Mouse (Mus musculus): ENCODE data around the gene Il23a.
"Not testable (repeated sequence)": the region's sequence is repeated elsewhere in the genome, so short reads cannot be mapped to it uniquely, and the experiment has no call there.

Gene Il23a

DNA sequence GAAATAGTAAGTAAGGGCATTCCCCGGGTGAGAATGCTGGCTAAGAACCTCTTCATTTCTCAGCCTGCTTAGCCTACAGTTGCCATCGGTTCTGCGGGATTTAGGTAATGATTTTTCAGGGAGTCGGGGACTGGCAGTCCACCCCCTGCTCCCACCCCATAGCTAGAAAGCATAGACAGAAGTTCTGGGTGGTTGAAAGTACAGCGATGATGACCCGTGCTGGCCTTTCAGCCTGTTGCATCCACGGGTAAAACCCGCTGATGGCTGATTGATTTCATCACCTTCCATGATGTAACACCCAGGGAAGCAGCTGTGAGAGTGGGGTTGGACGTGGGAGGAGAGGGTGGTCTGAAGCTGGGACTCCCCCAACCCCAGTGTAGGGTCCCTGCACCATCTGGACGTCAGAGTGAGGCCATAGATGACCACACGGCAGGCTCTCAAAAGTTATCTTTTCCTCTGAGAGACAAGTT, at the start of gene Il23a:
TSS of gene Il23a (minus strand) at position 51 of the 470 bp plus-strand sequence.
- DNase-seq (ENCODE audit: low spot score in 2 of 2): no peak

DNA sequence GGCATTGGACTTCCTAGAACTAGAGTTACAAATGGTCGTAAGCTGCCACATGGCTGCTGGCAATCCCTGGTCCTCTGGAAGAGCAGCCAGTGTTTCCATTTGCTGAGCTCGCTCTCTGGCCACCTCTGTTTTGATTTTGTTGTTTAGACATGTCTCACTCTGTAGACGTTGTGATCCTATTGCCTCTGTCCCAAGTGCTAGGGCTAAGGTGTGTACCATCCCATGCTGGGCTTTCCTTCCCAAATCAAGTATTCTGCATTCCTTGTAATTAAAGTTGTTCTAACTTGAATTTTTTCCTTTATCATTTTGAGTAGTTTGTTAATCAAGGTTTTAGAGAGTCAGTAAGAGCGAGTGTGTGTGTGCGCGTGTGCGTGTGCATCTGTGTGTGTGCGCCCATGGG, 49.0 kb upstream of the Il23a start:
- DNase-seq (ENCODE audit: low spot score in 2 of 2): no peak

DNA sequence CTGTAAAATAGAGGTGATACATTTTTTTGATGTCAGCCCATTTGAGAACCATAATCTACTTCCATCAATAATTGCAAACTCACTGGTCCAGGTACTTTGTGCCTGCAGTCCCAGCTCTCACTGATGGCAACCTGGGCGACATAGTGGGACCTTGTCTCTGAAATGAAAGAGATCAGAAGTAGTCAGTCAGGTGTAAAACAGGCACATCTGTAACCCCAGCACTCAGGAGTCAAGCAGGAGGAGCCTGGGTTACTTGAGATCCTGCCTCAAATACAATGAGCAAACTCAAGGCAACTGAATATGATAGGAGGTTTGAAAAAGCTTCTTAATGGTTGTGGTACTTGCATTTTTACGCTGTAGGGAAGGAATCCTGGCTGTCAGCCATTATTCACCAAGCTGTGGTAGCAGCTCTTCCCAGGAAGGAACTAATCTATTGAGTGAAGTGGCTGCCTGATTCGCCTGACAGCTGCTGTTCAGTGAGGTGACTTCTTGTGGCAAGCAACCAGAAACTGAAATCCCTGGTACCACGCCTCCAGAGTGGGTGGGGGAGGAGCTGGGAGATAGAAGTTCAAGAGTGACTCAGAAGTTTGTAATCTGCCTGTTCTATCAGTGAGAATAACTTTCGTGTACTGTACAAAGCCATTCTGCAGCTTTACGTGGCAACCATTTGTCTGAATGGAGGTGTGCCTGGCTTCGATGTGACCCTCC, 46.2 kb upstream of the Il23a start:
- DNase-seq (ENCODE audit: low spot score in 2 of 2): peak; percentile 76 to 77

DNA sequence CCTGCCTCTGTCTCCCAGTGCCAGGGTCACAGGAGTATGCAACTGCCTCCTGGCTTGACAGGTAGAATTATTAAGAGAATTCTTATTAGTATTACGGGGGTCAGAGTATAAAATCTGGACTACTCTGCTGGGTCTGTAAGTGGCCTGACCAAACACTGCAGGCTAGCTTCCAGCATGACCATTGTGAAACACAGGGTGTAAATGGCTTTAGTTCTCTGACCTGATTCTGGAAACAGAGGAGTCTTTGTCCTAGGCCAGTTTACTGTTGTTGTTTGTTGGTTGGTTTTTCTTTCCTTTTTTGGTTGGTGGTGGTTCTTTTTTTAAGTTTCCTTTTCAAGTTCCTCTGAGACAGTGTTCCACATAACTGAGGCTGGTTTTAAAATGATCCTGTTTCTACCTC, 44.9 kb upstream of the Il23a start:
- no peak for DNase-seq (ENCODE audit: low spot score in 2 of 2)

DNA sequence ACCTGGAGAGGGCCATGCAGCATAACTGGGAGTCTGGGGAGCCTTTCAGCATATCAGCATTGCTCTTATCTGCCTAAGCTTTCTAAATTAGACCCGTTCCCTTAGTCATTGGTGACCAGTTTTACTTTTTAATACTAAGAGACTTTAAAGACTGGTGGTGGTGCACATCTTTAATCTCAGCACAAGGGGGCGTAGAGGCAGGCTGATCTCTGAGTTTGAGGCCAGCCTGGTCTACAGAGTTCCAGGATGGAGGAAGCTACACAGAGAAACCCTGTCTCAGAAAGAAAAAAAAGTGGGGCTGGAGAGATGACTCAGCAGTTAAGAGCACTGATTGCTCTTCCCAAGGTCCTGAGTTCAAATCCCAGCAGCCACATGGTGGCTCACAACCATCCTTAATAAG, 41.7 kb upstream of the Il23a start:
- DNase-seq (ENCODE audit: low spot score in 2 of 2): no peak

DNA sequence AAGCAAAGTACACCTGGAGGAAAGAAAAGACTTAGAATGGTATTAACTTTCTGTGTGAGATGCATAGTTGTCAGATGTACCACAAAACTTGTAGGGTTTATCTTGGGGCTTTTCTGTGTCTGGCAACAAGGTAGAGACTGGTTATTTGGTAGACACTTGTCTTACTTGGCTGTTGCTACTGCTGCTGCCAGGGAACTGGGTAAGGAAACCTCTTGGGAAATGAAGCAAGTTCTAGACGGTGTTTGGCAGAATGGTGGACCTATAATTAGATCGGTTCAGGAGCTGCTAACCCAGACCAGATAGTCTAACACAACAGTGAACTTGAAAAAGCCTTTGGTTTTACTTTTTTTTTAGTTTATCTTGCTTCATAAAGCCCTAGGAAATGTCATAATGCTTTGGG, 40.4 kb upstream of the Il23a start:
- DNase-seq (ENCODE audit: low spot score in 2 of 2): no peak

DNA sequence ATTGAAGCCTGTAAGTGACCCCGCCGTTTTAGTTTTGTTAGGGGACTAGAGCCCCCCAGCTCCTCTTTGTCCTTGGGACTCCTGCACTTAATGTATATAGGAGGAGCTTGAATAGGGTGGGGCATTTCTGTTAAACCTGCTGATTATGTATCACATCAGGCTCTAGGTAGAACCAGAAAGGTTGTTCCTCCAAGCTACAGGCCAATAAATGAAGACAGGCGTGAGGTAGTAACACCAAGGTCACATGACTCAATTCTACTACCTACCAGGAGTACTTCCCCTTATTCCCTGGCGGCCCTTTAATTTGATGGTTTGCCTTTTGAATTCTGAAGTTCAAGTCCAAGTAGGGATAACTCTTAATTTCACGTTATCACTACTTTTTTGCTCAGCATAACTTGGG, 39.9 kb upstream of the Il23a start:
- DNase-seq (ENCODE audit: low spot score in 2 of 2): peak; percentile 40 to 46

DNA sequence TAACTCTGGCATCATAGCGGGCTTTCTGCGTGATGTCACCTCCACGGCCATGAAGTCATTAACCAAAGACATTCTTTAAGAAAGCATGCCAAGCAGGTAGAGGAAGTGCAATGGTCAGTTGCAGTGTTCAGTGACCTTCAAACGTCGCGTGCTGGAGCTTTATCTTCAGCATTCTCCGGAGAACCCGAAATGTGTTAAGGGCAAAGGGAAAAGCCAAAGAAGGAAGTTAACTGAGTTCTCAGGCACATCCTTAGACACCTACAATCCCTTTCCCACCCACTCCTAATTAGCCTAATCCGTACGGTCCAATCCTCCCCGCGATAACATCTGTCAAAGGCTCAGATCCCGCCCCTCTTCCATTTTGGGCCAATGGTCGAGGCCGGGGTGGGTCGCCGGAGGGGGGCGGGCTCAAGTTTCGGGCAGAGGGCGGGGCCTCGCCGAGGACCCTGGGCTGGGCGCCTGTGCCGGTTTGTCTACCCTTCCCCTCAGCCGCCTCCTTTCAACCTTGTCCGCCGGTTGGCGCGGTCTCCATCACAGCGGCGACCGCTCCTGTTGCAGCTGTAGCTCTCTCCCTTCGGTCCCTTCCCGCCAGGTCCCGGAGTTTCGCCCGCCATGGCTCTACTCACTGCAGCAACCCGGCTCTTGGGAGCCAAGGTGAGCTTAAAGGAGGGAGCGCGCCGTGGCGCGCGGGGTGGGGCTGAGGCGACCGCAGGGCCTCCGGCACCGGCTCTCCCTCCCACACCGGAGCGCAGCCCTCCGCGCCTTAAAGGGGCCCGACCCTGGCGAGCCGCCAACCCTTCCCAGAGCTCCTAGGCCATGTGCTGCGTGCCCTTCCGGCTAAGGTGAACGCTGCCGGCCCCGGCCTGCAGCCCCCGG, 39.0 kb upstream of the Il23a start, which contains the start of gene Cs:
TSS of gene Cs (plus strand) at position 429 of the 876 bp plus-strand sequence.
- peak; percentile 96 to 97 for DNase-seq (ENCODE audit: low spot score in 2 of 2)

DNA sequence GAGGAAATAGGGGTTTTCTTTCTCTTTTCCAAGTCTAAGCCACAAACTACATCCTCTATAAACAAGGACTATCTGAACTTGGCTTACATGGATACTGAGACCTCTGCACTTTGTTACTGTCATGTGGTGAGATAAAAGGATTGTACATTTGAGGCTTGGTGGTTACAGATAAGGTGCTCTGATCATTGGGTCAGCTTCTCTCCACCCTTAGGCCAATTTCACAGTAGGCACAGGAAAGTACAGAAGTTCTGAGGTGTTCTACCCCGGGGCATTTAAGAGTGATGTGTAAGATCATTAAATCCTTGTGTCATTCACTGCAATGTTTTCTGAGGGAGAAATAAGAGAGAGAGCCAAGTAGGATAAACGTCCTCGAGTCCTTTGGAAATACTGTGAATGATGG, 38.0 kb upstream of the Il23a start:
- no peak for DNase-seq (ENCODE audit: low spot score in 2 of 2)

DNA sequence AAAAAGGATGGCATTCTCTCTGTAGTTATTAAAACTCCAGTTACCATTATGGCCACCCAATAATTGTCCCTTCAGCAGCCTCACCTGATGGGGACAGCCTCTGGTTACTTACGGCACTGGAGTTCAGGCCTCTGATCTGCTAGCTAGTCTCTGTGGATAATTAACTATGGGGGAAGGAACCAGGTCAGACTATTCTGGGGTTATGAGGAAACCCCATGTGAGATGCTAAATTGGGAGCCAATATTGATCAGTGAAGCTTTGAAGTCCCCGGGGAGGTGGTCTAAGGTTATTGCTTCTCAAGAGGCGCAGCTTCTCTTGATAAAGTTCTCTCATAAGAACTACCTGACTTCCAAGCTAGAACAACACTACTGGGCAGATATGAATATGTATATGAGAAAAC, 37.6 kb upstream of the Il23a start:
- DNase-seq (ENCODE audit: low spot score in 2 of 2): no peak

DNA sequence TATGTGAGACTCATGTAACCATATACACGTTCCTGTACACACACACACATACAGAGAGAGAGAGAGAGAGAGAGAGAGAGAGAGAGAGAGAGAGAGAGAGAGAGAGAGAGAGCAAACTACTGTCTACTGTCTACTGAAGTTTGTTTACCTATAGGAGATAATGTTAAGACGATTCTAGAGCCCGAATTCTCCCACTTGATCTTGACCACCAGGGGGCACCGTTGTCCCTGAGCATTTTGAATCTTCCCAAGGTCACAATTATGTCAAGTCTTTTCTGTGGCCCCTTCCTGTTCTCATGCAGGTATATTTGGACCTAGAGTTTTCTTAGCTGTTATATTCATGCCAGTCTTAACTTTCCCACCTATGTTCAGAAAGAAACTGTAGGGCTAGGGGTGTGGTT, 37.0 kb upstream of the Il23a start:
- peak; percentile 74 to 85 for DNase-seq (ENCODE audit: low spot score in 2 of 2)

DNA sequence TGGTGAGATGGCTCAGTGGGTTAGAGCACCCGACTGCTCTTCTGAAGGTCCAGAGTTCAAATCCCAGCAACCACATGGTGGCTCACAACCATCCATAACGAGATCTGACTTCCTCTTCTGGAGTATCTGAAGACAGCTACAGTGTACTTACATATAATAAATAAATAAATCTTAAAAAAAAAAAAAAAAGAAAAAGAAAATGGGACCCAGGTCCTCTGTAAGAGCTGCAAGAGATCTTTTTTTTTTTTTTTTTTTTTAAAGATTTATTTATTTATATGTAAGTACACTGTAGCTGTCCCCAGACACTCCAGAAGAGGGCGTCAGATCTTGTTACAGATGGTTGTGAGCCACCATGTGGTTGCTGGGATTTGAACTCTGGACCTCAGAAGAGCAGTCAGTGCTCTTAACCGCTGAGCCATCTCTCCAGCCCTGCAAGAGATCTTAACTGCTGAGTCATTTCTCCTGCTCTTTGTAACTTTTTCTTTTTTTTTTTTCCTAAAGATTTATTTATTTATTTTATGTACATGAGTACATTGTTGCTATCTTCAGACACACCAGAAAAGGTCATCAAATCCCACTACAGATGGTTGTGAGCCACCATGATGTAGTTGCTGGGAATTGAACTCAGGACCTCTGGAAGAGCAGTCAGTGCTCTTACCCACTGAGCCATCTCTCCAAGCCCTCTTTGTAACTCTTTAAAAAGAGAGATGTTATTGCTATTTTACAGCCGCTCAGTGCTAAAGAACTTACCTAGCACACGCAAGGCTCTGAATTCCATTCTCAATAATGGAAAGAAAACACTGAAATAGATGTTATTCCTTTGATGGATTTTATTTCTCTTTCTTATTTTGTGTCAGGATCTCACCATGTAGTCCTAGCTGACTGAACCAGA, 34.1 kb upstream of the Il23a start:
- DNase-seq (ENCODE audit: low spot score in 2 of 2): not testable (repeated sequence)

DNA sequence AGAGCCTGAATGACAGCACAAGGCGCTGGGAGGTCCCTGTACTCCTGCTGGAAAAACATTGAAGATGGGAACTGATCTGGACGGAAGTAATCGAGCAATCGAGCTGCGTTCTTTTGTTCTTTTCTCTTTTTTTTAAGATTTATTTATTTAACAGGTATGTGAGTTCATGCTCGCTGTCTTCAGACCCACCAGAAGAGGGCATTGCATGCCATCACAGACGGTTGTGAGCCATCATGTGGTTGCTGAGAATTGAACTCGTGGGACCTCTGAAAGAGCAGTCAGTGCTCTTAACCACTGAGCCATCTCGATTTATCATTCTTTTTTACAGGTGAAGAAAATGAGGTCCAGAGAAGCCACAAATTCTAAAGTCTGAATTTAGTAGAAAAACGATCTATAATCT, 29.1 kb upstream of the Il23a start:
- no peak for DNase-seq (ENCODE audit: low spot score in 2 of 2)

DNA sequence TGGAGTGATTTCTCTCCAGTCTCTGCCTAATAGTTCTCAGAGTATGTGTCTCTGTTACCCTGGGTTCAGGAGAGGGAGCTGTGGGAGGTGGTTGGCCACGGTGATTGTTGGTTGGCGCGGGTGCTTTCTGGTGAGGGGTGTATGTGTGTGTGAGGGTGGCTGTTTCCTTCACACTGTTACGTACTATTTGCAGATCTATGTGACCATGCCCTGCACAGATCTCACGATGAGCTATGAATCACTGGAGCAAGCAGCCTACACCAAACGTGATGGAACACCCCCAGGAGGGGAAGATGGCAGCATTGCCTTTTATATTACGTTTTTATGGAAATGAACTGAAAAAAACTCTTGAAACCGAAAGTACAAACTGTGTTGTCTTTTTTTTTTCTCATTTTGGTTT, 28.3 kb upstream of the Il23a start:
- no peak for DNase-seq (ENCODE audit: low spot score in 2 of 2)

DNA sequence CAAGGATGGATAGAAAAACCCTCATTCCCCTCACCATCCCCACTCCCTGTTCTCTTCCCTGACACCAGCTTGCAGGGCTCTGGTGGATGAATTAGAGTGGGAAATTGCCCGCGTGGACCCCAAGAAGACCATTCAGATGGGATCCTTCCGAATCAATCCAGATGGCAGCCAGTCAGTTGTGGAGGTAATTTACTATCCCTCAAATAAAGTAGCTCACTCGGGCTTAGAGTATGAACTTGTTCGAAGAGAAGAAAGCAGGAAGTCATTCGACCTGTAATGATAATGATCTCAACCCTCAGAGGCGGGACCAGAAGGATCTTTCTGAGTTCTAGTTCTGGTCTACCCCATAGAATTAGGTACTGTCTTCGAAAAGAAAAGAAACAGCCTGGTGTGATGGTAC, 25.0 kb upstream of the Il23a start:
- DNase-seq (ENCODE audit: low spot score in 2 of 2): no peak

DNA sequence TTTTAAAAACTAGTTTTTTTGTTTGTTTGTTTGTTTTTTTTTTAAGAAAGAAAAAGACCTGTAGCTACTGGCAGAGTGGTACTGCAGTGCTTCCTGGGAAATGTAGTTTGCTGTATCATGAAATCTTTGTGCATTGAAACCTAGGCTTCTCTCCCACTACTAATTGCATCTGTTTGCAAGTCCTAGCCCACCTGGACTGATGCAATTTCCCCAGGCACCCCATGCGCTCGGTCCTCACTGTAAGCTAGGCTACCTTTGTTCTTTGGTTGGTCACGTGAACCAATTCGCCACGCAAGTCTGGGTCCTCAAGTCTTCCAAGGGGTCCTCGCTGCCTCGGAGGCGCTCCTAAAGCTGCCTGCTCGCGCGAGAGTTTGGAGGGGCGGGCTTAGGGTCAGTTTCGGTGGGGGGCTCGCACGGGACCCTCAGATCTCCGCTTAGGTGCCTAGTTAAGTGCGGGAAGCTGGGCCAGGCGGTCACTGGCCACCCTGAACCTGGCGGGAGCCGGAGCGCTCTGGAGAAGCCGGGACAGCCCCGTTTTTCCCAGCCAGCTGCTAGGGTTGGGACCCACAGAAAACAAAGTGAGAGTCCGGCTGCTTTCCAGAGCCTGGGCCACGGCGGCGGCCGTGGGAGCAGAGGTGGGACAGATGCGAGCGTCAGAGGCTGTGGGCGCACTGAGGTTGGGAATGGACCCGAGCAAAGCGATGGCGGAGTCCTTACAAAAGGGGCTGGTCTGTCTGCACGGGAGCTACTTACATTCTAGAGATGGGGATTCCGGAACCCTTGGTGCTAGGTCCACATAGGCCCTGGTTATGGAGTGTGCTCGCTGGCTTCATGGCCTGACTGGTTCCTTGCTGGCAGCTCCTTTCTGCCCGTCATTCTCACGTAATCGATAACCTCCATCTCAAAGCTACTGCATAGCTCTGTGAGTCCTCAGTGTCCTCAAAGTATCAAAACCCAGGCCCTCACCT, 23.9 kb upstream of the Il23a start, which contains the start of gene Cnpy2:
TSS of gene Cnpy2 (plus strand) at position 319 of the 968 bp plus-strand sequence.
- peak; percentile 73 to 79 for DNase-seq (ENCODE audit: low spot score in 2 of 2)

DNA sequence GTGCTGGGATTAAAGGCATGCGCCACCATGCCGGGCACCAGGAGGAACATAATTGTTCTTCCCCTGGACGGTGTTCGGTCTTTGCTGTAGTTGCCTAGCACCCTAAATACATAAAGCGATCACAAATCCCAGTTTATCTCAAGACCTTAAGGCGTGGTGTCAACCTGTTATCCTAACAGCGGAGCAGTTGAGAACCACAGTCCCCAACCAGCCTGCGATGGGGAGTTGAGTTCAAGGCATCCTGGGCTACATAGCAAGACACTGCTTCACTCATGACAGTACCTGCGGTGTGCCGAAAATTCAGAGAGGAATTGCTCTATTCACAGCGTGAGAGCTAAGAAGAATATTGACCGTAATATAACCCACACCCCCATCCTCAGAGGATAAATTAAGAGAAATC, 23.1 kb upstream of the Il23a start:
- no peak for DNase-seq (ENCODE audit: low spot score in 2 of 2)

DNA sequence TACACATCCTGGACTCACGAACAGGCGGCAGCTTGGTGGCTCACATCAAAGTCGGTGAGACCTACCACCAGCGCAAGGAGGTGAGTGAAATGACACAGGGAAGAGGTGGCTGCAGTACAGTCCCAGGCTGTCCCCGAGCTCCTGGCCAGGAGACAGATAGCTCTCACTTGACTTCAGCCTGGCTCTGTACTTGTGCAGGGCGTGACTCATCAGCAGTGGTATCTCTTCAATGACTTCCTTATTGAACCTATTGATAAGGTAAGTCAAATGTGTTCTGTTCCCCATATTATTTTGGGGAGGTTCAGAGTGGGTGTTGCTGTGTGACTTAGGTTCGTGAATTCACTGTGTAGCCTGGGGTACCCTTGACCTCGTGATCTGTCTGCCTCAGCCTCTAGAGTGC, 17.0 kb upstream of the Il23a start:
- DNase-seq (ENCODE audit: low spot score in 2 of 2): no peak

DNA sequence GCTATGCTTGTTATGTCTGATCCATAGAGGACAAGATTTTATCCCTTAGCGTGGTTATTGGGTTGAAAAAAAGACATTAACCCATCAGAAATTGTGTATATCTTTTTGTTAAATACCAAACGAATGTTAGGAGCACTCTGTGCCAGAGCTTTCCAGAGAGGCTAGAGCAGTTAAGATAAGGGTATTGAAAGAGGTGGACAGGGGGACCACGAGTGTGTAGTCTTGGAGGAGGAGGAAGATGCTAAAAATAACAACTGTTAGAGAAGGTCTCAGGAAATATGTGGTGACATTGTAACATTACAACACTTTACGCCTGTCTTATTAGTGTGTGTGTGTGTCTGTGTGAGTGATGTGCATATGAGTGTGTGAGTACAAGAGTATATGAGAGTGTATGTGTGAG, 12.3 kb upstream of the Il23a start:
- no peak for DNase-seq (ENCODE audit: low spot score in 2 of 2)

DNA sequence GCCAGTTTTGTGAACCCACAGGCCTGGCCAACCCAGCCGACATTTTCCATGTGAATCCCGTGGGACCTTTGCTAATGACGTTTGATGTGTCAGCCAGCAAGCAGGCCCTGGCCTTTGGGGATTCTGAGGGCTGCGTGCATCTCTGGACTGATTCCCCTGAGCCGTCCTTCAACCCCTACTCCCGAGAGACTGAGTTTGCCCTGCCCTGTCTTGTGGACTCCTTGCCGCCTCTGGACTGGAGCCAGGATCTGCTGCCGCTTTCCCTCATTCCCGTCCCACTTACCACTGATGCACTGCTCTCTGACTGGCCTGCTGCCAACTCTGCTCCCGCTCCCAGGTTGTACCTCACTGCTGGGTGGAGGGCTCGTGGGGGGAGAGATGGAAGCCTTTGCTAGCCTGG, 11.6 kb upstream of the Il23a start:
- DNase-seq (ENCODE audit: low spot score in 2 of 2): no peak

DNA sequence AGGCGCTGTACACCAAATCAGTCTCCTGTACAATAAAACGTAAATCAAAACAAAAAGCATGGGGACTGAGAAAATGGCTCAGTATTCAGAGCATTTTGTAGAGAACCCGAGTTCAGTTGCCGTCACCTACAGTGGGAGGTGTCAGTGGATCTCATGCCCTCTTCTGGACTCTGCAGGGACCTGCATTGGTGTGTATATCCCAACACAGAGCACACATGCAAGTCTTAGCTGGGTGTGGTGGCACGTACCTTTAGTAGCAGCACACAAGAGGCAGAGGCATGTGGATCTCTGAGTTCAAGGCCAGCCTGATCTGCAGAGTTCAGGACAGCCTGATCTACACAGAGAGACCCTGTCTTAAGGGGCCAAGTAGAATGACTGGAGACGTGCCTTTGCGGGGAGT, 11.1 kb upstream of the Il23a start:
- no peak for DNase-seq (ENCODE audit: low spot score in 2 of 2)

Data from spleen, postnatal 36 days (tissue).